Mouse (Mus musculus): ENCODE measurements around the gene Sept11. TPM values are rescaled to one million over a fixed set of nuclear protein-coding genes. Genes with fewer than 3 reads are reported as not detected.

Gene Sept11
- total and polyA plus RNA-seq, 2 experiments from 2014 or later, result 38.2 to 49.5 TPM

DNA sequence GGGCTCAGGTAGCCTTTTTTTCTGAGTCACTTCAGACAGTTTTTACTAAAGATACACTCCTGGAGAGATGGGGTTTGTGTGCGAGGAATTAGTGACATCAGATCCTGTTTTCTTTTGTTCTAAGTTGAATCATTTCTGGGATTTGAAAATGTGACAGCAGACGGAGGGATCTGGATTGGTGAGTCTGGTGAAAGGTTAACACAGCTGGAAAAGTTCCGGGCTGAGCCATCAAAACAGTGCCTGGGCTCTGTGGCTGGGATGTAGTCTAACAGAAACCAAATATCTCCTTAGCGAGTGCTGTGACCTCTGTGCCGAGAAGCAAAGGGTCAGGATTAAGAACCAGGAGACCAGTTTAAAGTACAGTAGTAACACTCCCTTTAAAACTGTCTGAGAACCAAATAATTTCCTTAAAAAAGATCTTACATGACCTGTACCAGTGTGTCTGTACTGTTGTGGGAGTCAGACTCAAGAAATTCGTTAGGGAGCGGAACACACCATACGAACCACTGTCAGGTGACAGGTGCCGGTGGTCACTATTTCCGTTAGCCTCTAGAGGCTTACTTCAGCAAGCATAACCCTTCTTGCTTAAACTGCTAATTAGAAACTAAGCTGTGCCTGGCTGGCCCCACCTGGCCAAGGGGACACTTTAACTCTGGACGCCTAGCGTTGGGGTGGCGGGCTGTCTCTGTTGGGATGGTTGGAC is 4.1 kb downstream of the Sept11 start:
- DNase-seq (ENCODE audit: low spot score) (no peak), ATAC-seq (ENCODE audit: insufficient read depth, low read depth) (no peak)
- WGBS, result 76% methylated on average over 13 of the region's 13 CpGs
- TF ChIP-seq CTCF (IDR thresholded peaks at IDR 0.05; ENCODE audit: low read depth) (no peak), EP300 (IDR thresholded peaks at IDR 0.05; ENCODE audit: low read depth) (no peak)
- Histone ChIP-seq H3K9me3 (replicated peaks; ENCODE audit: control insufficient read depth, low read length) (no peaks in the 10 kb centered on the region), H3K9ac (replicated peaks; ENCODE audit: low read depth, low read length) (no peak overlapping the region), H3K4me1 (ENCODE audit: control insufficient read depth, insufficient read depth) (peaks cover 28% of the 10 kb centered on the region), H3K4me2 (ENCODE audit: low read depth, low read length) (peak overlapping the region; percentile 1; the same call in 1 of the 2 replicates), H3K27ac (ENCODE audit: low read depth) (no peak overlapping the region), H3K27me3 (ENCODE audit: control insufficient read depth, insufficient read depth, low read length) (no peaks in the 10 kb centered on the region), H3K4me3 (ENCODE audit: low read depth, low read length) (no peak overlapping the region), H3K36me3 (replicated peaks; ENCODE audit: control insufficient read depth, insufficient read depth, low read length) (no peaks in the 10 kb centered on the region)

DNA sequence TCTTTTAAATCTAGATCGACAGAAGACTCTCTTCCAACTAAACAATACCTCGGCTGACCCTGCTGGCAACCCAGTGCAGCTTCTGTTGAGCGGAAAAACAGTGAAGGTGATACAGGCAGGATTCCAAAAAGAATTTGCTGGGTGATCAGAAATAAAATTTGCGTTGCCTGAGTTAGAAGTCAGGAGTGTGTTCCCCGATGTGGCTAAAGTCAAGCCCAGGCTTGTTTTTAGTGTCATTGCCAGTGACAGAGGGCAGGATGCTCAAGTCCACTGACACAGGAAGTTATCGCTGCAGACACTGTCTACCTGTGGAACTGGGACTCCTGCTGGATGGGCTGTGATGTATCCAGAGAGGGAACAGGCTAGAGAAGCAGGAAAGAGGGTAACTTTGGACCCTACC is 5.0 kb downstream of the Sept11 start:
- Histone ChIP-seq H3K9me3 (replicated peaks; ENCODE audit: control insufficient read depth, low read length) (no peaks in the 10 kb centered on the region), H3K27ac (ENCODE audit: low read depth) (no peak overlapping the region), H3K27me3 (ENCODE audit: control insufficient read depth, insufficient read depth, low read length) (no peaks in the 10 kb centered on the region), H3K4me2 (ENCODE audit: low read depth, low read length) (peak overlapping the region; percentile 15; the same call in 1 of the 2 replicates), H3K4me1 (ENCODE audit: control insufficient read depth, insufficient read depth) (peaks cover 27% of the 10 kb centered on the region), H3K36me3 (replicated peaks; ENCODE audit: control insufficient read depth, insufficient read depth, low read length) (no peaks in the 10 kb centered on the region), H3K4me3 (ENCODE audit: low read depth, low read length) (no peak overlapping the region), H3K9ac (replicated peaks; ENCODE audit: low read depth, low read length) (no peak overlapping the region)
- DNase-seq (ENCODE audit: low spot score) (no peak), ATAC-seq (ENCODE audit: insufficient read depth, low read depth) (no peak)
- WGBS, result 54% methylated on average over 6 of the region's 6 CpGs
- TF ChIP-seq CTCF (IDR thresholded peaks at IDR 0.05; ENCODE audit: low read depth) (no peak), EP300 (IDR thresholded peaks at IDR 0.05; ENCODE audit: low read depth) (no peak)

DNA sequence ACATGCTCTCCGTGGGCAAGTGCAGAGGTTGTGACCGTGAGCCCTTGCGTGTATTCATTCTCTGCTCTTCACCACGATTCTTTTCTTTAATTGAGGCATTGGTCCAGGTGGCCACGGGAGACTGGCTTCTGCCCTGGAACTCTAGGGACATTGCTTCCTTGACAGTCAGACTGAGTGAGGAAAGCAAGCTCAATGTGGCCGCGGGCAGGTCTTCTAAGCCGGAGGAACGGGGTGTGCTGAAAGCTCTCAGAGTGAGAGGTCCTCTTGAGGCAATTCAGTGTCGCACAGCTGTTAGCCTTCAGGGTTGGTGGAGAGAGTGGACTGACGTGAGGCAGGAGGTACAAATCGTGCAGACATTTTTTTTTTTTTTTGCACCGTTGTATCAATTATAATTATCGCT is 5.6 kb downstream of the Sept11 start:
- peak overlapping the region; percentile 30; the same call in 1 of the 2 replicates for H3K27ac ChIP-seq (ENCODE audit: low read depth)
- no peaks in the 10 kb centered on the region for H3K9me3 ChIP-seq (replicated peaks; ENCODE audit: control insufficient read depth, low read length)
- peaks cover 27% of the 10 kb centered on the region for H3K4me1 ChIP-seq (ENCODE audit: control insufficient read depth, insufficient read depth)
- no peak for TF ChIP-seq EP300 (IDR thresholded peaks at IDR 0.05; ENCODE audit: low read depth)
- no peak for TF ChIP-seq CTCF (IDR thresholded peaks at IDR 0.05; ENCODE audit: low read depth)
- DNase-seq (ENCODE audit: low spot score) (no peak), ATAC-seq (ENCODE audit: insufficient read depth, low read depth) (peak; percentile 25; the same call in 1 of the 2 replicates)
- H3K4me2 ChIP-seq (ENCODE audit: low read depth, low read length), result peak overlapping the region; percentile 5; the same call in 1 of the 2 replicates
- H3K27me3 ChIP-seq (ENCODE audit: control insufficient read depth, insufficient read depth, low read length), result no peaks in the 10 kb centered on the region
- H3K36me3 ChIP-seq (replicated peaks; ENCODE audit: control insufficient read depth, insufficient read depth, low read length), result no peaks in the 10 kb centered on the region
- no peak overlapping the region for H3K9ac ChIP-seq (replicated peaks; ENCODE audit: low read depth, low read length)
- H3K4me3 ChIP-seq (ENCODE audit: low read depth, low read length), result no peak overlapping the region
- 44% methylated on average over 14 of the region's 14 CpGs for WGBS

DNA sequence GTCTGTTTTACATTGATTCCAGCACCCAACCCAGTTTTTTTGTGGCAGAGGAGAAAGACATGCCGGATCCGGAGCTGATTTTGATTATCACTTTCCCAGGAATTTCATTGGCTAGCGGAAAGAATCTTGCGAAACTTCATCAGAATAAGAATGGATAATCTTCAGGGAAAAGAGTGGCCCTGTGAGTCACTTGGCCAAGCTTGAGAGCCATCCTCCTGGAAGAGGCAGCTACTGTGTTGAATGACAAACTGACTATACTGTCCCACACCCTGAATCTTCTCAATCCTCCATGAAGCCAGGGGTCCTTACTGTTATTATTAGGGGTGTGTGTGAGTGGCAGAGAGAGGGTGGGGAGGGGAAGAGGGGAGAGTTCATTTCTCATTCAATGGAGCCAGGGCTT is 7.7 kb downstream of the Sept11 start:
- Histone ChIP-seq H3K9ac (replicated peaks; ENCODE audit: low read depth, low read length) (no peak overlapping the region), H3K4me2 (ENCODE audit: low read depth, low read length) (no peak overlapping the region), H3K27me3 (ENCODE audit: control insufficient read depth, insufficient read depth, low read length) (no peaks in the 10 kb centered on the region), H3K36me3 (replicated peaks; ENCODE audit: control insufficient read depth, insufficient read depth, low read length) (no peaks in the 10 kb centered on the region), H3K27ac (ENCODE audit: low read depth) (peak overlapping the region; percentile 67), H3K4me3 (ENCODE audit: low read depth, low read length) (no peak overlapping the region), H3K4me1 (ENCODE audit: control insufficient read depth, insufficient read depth) (peaks cover 27% of the 10 kb centered on the region), H3K9me3 (replicated peaks; ENCODE audit: control insufficient read depth, low read length) (no peaks in the 10 kb centered on the region)
- no peak for ATAC-seq (ENCODE audit: insufficient read depth, low read depth)
- no peak for DNase-seq (ENCODE audit: low spot score)
- 67% methylated on average over 4 of the region's 4 CpGs for WGBS
- TF ChIP-seq CTCF (IDR thresholded peaks at IDR 0.05; ENCODE audit: low read depth) (no peak), EP300 (IDR thresholded peaks at IDR 0.05; ENCODE audit: low read depth) (no peak)

DNA sequence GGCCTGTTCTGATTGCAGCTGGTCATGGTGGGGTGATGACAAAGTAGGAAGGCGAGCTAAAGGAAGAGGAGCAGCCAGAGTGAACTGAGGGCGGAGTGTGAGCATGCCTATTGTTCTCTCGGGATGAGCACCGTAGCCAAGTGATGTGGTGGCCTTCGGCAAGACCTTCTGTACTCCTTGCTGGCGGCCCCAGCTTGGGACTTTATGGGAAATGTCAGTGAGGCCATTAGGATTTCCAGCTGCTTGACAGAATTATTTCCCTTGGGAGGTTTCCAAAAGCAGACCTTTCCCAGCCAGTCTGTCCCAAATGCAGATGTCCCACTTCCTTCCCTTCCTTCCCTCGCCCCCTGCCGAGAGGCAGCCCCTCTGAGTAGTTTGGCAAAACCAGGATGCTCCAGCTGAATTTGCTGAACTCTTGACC is 8.1 kb downstream of the Sept11 start:
- ATAC-seq (ENCODE audit: insufficient read depth, low read depth), result peak; percentile 77
- H3K9ac ChIP-seq (replicated peaks; ENCODE audit: low read depth, low read length), result no peak overlapping the region
- H3K27me3 ChIP-seq (ENCODE audit: control insufficient read depth, insufficient read depth, low read length), result no peaks in the 10 kb centered on the region
- peak; percentile 58 for DNase-seq (ENCODE audit: low spot score)
- WGBS, result 57% methylated on average over 8 of the region's 8 CpGs
- no peak overlapping the region for H3K4me2 ChIP-seq (ENCODE audit: low read depth, low read length)
- H3K4me1 ChIP-seq (ENCODE audit: control insufficient read depth, insufficient read depth), result peaks cover 27% of the 10 kb centered on the region
- TF ChIP-seq CTCF (IDR thresholded peaks at IDR 0.05; ENCODE audit: low read depth), result peak; percentile 0; the same call in 1 of the 2 replicates
- no peak for TF ChIP-seq EP300 (IDR thresholded peaks at IDR 0.05; ENCODE audit: low read depth)
- H3K4me3 ChIP-seq (ENCODE audit: low read depth, low read length), result no peak overlapping the region
- no peaks in the 10 kb centered on the region for H3K36me3 ChIP-seq (replicated peaks; ENCODE audit: control insufficient read depth, insufficient read depth, low read length)
- peak overlapping the region; percentile 67 for H3K27ac ChIP-seq (ENCODE audit: low read depth)
- no peaks in the 10 kb centered on the region for H3K9me3 ChIP-seq (replicated peaks; ENCODE audit: control insufficient read depth, low read length)
